Mouse (Mus musculus): ENCODE results near the gene Olfr1339. TPM values are rescaled to one million over a fixed set of nuclear protein-coding genes. Genes with fewer than 3 reads are reported as not detected.

The Olfr1339 gene
- polyA plus RNA-seq, 1 experiment from 2014 or later: not detected

DNA sequence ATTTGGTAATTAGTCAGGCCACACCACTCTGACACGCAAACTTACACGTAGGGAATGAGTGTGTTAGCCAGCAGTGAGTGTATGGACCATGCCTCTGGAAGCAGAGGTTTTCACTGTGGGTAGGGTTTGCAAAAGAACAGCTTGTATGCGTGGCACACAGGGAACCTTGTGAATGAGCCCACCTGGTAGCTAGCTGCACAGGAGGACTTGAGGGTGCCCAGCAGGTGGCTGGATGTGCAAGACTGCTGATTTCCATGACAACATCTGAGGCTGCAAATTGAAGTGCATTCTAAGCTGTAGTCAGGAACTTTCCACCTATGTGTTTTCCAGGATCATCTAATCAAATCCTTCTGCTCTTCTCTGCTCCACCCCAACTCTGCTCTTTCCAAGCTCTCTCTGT lies 7.6 kb downstream of the Olfr1339 start:
- Histone ChIP-seq H3K4me3 (replicated peaks; ENCODE audit: low read length) (no peak overlapping the region), H3K27ac (no peak overlapping the region), H3K4me2 (replicated peaks) (no peak overlapping the region), H3K9me3 (ENCODE audit: control insufficient read depth, low read length) (no peaks in the 10 kb centered on the region), H3K4me1 (replicated peaks; ENCODE audit: control insufficient read depth, insufficient read depth, low read length) (no peaks in the 10 kb centered on the region), H3K9ac (no peak overlapping the region), H3K27me3 (ENCODE audit: control insufficient read depth, insufficient read depth, low read length) (peaks cover 21% of the 10 kb centered on the region), H3K36me3 (replicated peaks; ENCODE audit: control insufficient read depth, insufficient read depth) (no peaks in the 10 kb centered on the region)
- ATAC-seq (ENCODE audit: low FRiP score) (no peak), DNase-seq (ENCODE audit: low spot score) (no peak)
- 57% methylated on average over 3 of the region's 3 CpGs for WGBS

- no peak for DNase-seq (ENCODE audit: low spot score)
- Histone ChIP-seq H3K27me3 (ENCODE audit: control insufficient read depth, insufficient read depth, low read length) (peaks cover 21% of the 10 kb centered on the region), H3K4me1 (replicated peaks; ENCODE audit: control insufficient read depth, insufficient read depth, low read length) (no peaks in the 10 kb centered on the region), H3K4me3 (replicated peaks; ENCODE audit: low read length) (no peak overlapping the region), H3K9ac (no peak overlapping the region), H3K9me3 (ENCODE audit: control insufficient read depth, low read length) (peaks cover 4% of the 10 kb centered on the region; the same call in 1 of the 2 replicates), H3K4me2 (replicated peaks) (peak overlapping the region; percentile 31; the same call in 1 of the 2 replicates), H3K36me3 (replicated peaks; ENCODE audit: control insufficient read depth, insufficient read depth) (no peaks in the 10 kb centered on the region), H3K27ac (no peak overlapping the region)
- 6% methylated on average over 11 of the region's 11 CpGs for WGBS
- no peak for ATAC-seq (ENCODE audit: low FRiP score)
These were observed 9.2 kb downstream of the Olfr1339 start for GRCm38 (mm10) chr4:118740988-118741698.

GRCm38 (mm10) chr4:118741881-118742280 lies 9.9 kb downstream of the Olfr1339 start:
- Histone ChIP-seq H3K4me1 (replicated peaks; ENCODE audit: control insufficient read depth, insufficient read depth, low read length) (no peaks in the 10 kb centered on the region), H3K27ac (no peak overlapping the region), H3K4me2 (replicated peaks) (peak overlapping the region; percentile 31), H3K9me3 (ENCODE audit: control insufficient read depth, low read length) (peaks cover 8% of the 10 kb centered on the region; the same call in 1 of the 2 replicates), H3K36me3 (replicated peaks; ENCODE audit: control insufficient read depth, insufficient read depth) (no peaks in the 10 kb centered on the region), H3K27me3 (ENCODE audit: control insufficient read depth, insufficient read depth, low read length) (peaks cover 21% of the 10 kb centered on the region), H3K4me3 (replicated peaks; ENCODE audit: low read length) (no peak overlapping the region), H3K9ac (no peak overlapping the region)
- DNase-seq (ENCODE audit: low spot score) (no peak), ATAC-seq (ENCODE audit: low FRiP score) (no peak)
- 5% methylated on average over 16 of the region's 16 CpGs for WGBS

DNA sequence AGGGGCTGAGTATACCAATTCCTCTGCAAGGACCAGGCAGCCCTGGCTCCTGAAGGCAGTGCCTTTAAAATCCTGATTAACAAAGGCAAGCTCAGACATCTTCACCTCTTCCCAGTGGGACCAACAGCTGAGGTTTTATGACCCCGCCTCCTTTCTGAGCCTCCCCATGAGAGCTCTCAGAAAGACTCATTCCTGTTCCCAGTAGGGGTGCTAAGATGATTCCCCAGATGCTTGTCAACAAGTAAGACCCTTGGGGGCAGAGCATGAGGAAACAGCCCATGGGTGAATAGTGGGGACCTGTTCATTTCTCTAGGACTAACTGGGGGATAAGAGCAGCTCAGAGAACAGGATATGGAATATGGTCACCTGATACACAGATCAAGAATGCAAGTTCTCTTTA lies 26.7 kb downstream of the Olfr1339 start, which contains the start of gene Olfr1338:
Olfr1338 (minus strand) TSS at position 101 of the 400 bp plus-strand sequence.
- no peak for ATAC-seq (ENCODE audit: low FRiP score)

GRCm38 (mm10) chr4:118782486-118782885 lies 50.5 kb downstream of the Olfr1339 start, which contains the start of gene Olfr1337:
Gene Olfr1337, minus strand, starts transcription at chr4:118782586.
- DNase-seq (ENCODE audit: low spot score) (no peak), ATAC-seq (ENCODE audit: low FRiP score) (no peak)
- Histone ChIP-seq H3K27me3 (ENCODE audit: control insufficient read depth, insufficient read depth, low read length) (no peaks in the 10 kb centered on the region), H3K9ac (no peak within 1 kb of the TSS), H3K36me3 (replicated peaks; ENCODE audit: control insufficient read depth, insufficient read depth) (no peaks in the 10 kb centered on the region), H3K4me1 (replicated peaks; ENCODE audit: control insufficient read depth, insufficient read depth, low read length) (no peaks in the 10 kb centered on the region), H3K4me2 (replicated peaks) (no peak within 1 kb of the TSS), H3K27ac (no peak within 1 kb of the TSS), H3K4me3 (replicated peaks; ENCODE audit: low read length) (no peak within 1 kb of the TSS), H3K9me3 (ENCODE audit: control insufficient read depth, low read length) (no peaks in the 10 kb centered on the region)
- WGBS: 89% methylated on average over 2 of the region's 2 CpGs

More for the DNA sequence above, 26.7 kb downstream of the Olfr1339 start, which contains the start of gene Olfr1338:
- DNase-seq (ENCODE audit: low spot score): no peak
- H3K4me2 ChIP-seq (replicated peaks): no peak within 1 kb of the TSS
- H3K4me3 ChIP-seq (replicated peaks; ENCODE audit: low read length): no peak within 1 kb of the TSS
- no peak within 1 kb of the TSS for H3K27ac ChIP-seq
- H3K9me3 ChIP-seq (ENCODE audit: control insufficient read depth, low read length): no peaks in the 10 kb centered on the region
- no peaks in the 10 kb centered on the region for H3K36me3 ChIP-seq (replicated peaks; ENCODE audit: control insufficient read depth, insufficient read depth)
- H3K27me3 ChIP-seq (ENCODE audit: control insufficient read depth, insufficient read depth, low read length): no peaks in the 10 kb centered on the region
- no peak within 1 kb of the TSS for H3K9ac ChIP-seq
- 90% methylated on average over 1 of the region's 1 CpGs for WGBS
- H3K4me1 ChIP-seq (replicated peaks; ENCODE audit: control insufficient read depth, insufficient read depth, low read length): no peaks in the 10 kb centered on the region

Other genes with a start within 250 kb of the Olfr1339 start
- gene Tie1, start 242.1 kb upstream of the Olfr1339 start, polyA plus RNA-seq (2014; fragmentation: Nextera tagmentation; extraction: Ambion mirVana): 14.3 and 15.1 TPM in 2 replicates
- not detected in 2 replicates for gene 2610528J11Rik, start 205.2 kb upstream of the Olfr1339 start, polyA plus RNA-seq (2014; fragmentation: Nextera tagmentation; extraction: Ambion mirVana)
- gene Tmem125, start 188.1 kb upstream of the Olfr1339 start, polyA plus RNA-seq (2014; fragmentation: Nextera tagmentation; extraction: Ambion mirVana): not detected in 2 replicates
- gene Cfap57, start 111.4 kb upstream of the Olfr1339 start, polyA plus RNA-seq (2014; fragmentation: Nextera tagmentation; extraction: Ambion mirVana): 1.7 and 3.1 TPM in 2 replicates
- gene Ebna1bp2, start 111.4 kb upstream of the Olfr1339 start, polyA plus RNA-seq (2014; fragmentation: Nextera tagmentation; extraction: Ambion mirVana): 102 TPM in 2 replicates
- gene Olfr62, start 73.2 kb upstream of the Olfr1339 start, polyA plus RNA-seq (2014; fragmentation: Nextera tagmentation; extraction: Ambion mirVana): not detected in 2 replicates
- gene Olfr1342, start 39.4 kb upstream of the Olfr1339 start, polyA plus RNA-seq (2014; fragmentation: Nextera tagmentation; extraction: Ambion mirVana): not detected in 2 replicates
- not detected in 2 replicates for gene Olfr1341, start 28.7 kb upstream of the Olfr1339 start, polyA plus RNA-seq (2014; fragmentation: Nextera tagmentation; extraction: Ambion mirVana)
- not detected in 2 replicates for gene Olfr1340, start 12.0 kb upstream of the Olfr1339 start, polyA plus RNA-seq (2014; fragmentation: Nextera tagmentation; extraction: Ambion mirVana)
- gene Olfr1338, start 26.6 kb downstream of the Olfr1339 start, polyA plus RNA-seq (2014; fragmentation: Nextera tagmentation; extraction: Ambion mirVana): not detected in 2 replicates
- gene Olfr1337, start 50.4 kb downstream of the Olfr1339 start, polyA plus RNA-seq (2014; fragmentation: Nextera tagmentation; extraction: Ambion mirVana): not detected in 2 replicates
- not detected in 2 replicates for gene Olfr1335, start 77.8 kb downstream of the Olfr1339 start, polyA plus RNA-seq (2014; fragmentation: Nextera tagmentation; extraction: Ambion mirVana)
- gene Olfr1333, start 104.1 kb downstream of the Olfr1339 start, polyA plus RNA-seq (2014; fragmentation: Nextera tagmentation; extraction: Ambion mirVana): not detected in 2 replicates
- gene Olfr1331, start 132.5 kb downstream of the Olfr1339 start, polyA plus RNA-seq (2014; fragmentation: Nextera tagmentation; extraction: Ambion mirVana): not detected in 2 replicates
- gene Olfr1330, start 156.4 kb downstream of the Olfr1339 start, polyA plus RNA-seq (2014; fragmentation: Nextera tagmentation; extraction: Ambion mirVana): not detected in 2 replicates
- not detected in 2 replicates for gene Olfr1329, start 185.3 kb downstream of the Olfr1339 start, polyA plus RNA-seq (2014; fragmentation: Nextera tagmentation; extraction: Ambion mirVana)
- not detected in 2 replicates for gene Olfr1328, start 206.4 kb downstream of the Olfr1339 start, polyA plus RNA-seq (2014; fragmentation: Nextera tagmentation; extraction: Ambion mirVana)
- gene Lao1, start 229.4 kb downstream of the Olfr1339 start, polyA plus RNA-seq (2014; fragmentation: Nextera tagmentation; extraction: Ambion mirVana): not detected in 2 replicates

All from hindbrain, embryonic 14.5 days (tissue).